Mouse (Mus musculus) olfactory bulb, adult 2 months (tissue): Measurements from ENCODE around the gene Atp6v0b.

Source experiments
- CTCF ChIP-seq: fragments of 200-500 bp; IDR thresholded peaks from 2 replicates; pipeline ENCODE4 v1.5.1; 2012; ENCODE audit warnings: low read depth, mild to moderate bottlenecking, low read length, moderate library complexity; ENCODE audit not compliant: insufficient read depth
- POLR2A ChIP-seq: fragments of 200-500 bp; IDR thresholded peaks from 2 replicates; pipeline ENCODE4 v1.6.1; 2012; ENCODE audit warnings: mild to moderate bottlenecking, low read depth, low read length, moderate library complexity; ENCODE audit not compliant: insufficient read depth

- TF ChIP-seq CTCF (no peak), POLR2A (no peak)
Observed at GRCm38 (mm10) chr4:117904094-117904493, 17.0 kb upstream of the Atp6v0b start.
